9 mouse cellular contexts compared by ENCODE assay signal in the genomic region with DNA sequence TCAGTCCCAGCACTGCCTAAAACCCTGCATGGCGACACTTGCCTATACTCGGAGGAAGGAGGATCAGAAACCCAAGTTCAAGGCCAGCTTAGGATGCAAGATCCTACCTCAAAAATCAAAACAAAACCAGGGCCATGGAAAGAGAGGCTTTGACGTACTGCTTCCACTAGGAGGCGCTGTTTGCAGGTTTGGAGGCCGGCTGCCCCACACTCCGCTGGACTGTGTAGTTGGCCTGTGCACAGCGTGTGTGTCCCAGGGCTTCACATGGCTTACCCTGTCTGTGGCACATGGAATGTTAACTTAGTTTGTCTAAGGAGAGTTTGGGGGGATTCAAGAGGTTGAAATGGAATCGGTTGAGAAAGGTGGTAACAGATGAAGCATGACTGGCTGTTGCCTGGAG. TPM values are rescaled to one million over a fixed set of nuclear protein-coding genes. Genes with fewer than 3 reads are reported as not detected.
DNase-seq lines count a peak whose midpoint lies in the region; ATAC-seq and TF ChIP-seq lines count a peak whose summit lies in the region.
"Had no signal": no experiment of that assay in that cellular context is flagged by ENCODE, and none has a peak within 500 bp of the region (broad histone marks: within the 10 kb centered on the region; RNA-seq: fewer than 3 reads in every experiment).

No protein-coding gene starts in this region.

- intact Hi-C loops in heart, postnatal 36 days (cut with DNase I), result loop anchor here (2.0 kb wide), 1 partner anchor 30 kb away; no protein-coding TSS in a partner anchor

- no peaks in the 10 kb centered on the region for H3K9me3 ChIP-seq in midbrain, embryonic 11.5 days (ENCODE audit: control insufficient read depth, low read length)
- no peaks in the 10 kb centered on the region for H3K9me3 ChIP-seq in midbrain, embryonic 16.5 days (replicated peaks; ENCODE audit: control insufficient read depth, low read length, poor library complexity, severe bottlenecking)
- H3K9me3 ChIP-seq: hindbrain, embryonic 15.5 days had no signal

- H3K4me1 ChIP-seq in midbrain, embryonic 11.5 days (ENCODE audit: control insufficient read depth, insufficient read depth, low read length), result no peaks in the 10 kb centered on the region
- no peaks in the 10 kb centered on the region for H3K4me1 ChIP-seq in midbrain, embryonic 16.5 days (ENCODE audit: control insufficient read depth, insufficient read depth, low read length)
- no peaks in the 10 kb centered on the region for H3K4me1 ChIP-seq in liver, adult 2 months (ENCODE audit: control insufficient read depth, insufficient read depth, low read length)

- TF ChIP-seq POLR2A in liver, adult 2 months (IDR thresholded peaks at IDR 0.05; ENCODE audit: extremely low read depth, insufficient read depth, low read length), result no peak

- H3K79me2 ChIP-seq in liver, adult 2 months (ENCODE audit: control insufficient read depth, insufficient read depth, low read length), result no peaks in the 10 kb centered on the region

- 19% methylated on average over 8 of the region's 8 CpGs for WGBS in midbrain, embryonic 11.5 days
- 17% methylated on average over 8 of the region's 8 CpGs for WGBS in midbrain, embryonic 16.5 days
- WGBS in liver, adult 2 months, result 27% methylated on average over 8 of the region's 8 CpGs

- H3K27me3 ChIP-seq in midbrain, embryonic 11.5 days (ENCODE audit: control insufficient read depth, insufficient read depth, low read length), result no peaks in the 10 kb centered on the region
- H3K27me3 ChIP-seq in midbrain, embryonic 16.5 days (ENCODE audit: control insufficient read depth, insufficient read depth, low read depth, low read length), result no peaks in the 10 kb centered on the region
- H3K27me3 ChIP-seq in liver, adult 2 months (ENCODE audit: control insufficient read depth, insufficient read depth, low read length), result no peaks in the 10 kb centered on the region
- H3K27me3 ChIP-seq: hindbrain, embryonic 15.5 days had no signal

- peak; percentile 94 for DNase-seq in midbrain, embryonic 11.5 days (ENCODE audit: low spot score, missing footprints)
- DNase-seq in R1 (ENCODE audit: low read depth, low spot score), result peak; percentile 70
- DNase-seq in cerebellum, adult 9-11 months, result peak; percentile 27
- peak; percentile 62 to 73 for DNase-seq in heart, postnatal 36 days
- peak; percentile 28 for DNase-seq in liver, adult 2 months (ENCODE audit: extremely low read depth, low read depth, low spot score)
- peak; percentile 58 for DNase-seq in ovary, postnatal 14 days (ENCODE audit: low spot score)

- TF ChIP-seq CTCF in liver, adult 2 months (IDR thresholded peaks at IDR 0.05; ENCODE audit: low read depth, low read length), result peak; percentile 92

- no peak for ATAC-seq in midbrain, embryonic 11.5 days (ENCODE audit: low FRiP score)
- ATAC-seq in midbrain, embryonic 16.5 days, result no peak
- no peak for ATAC-seq in activated CD4-positive, CD25-positive, alpha-beta regulatory T cell, adult 4 months

- H3K4me2 ChIP-seq in midbrain, embryonic 11.5 days, result no peak overlapping the region
- no peak overlapping the region for H3K4me2 ChIP-seq in midbrain, embryonic 16.5 days (ENCODE audit: low read length)
- H3K4me2 ChIP-seq: hindbrain, embryonic 15.5 days had no signal

- no peak overlapping the region for H3K4me3 ChIP-seq in midbrain, embryonic 11.5 days (ENCODE audit: low read depth, low read length)
- H3K4me3 ChIP-seq in midbrain, embryonic 16.5 days (ENCODE audit: low read depth, low read length), result no peak overlapping the region
- no peak overlapping the region for H3K4me3 ChIP-seq in liver, adult 2 months (ENCODE audit: insufficient read depth, low read depth, low read length)
- H3K4me3 ChIP-seq: hindbrain, embryonic 15.5 days had no signal

- H3K27ac ChIP-seq in midbrain, embryonic 11.5 days (ENCODE audit: low read depth, low read length), result no peak overlapping the region
- no peak overlapping the region for H3K27ac ChIP-seq in midbrain, embryonic 16.5 days (ENCODE audit: low read length)
- H3K27ac ChIP-seq in liver, adult 2 months (replicated peaks; ENCODE audit: insufficient read depth, low read depth, low read length), result no peak overlapping the region
- H3K27ac ChIP-seq: hindbrain, embryonic 15.5 days had no signal

- no peaks in the 10 kb centered on the region for H3K36me3 ChIP-seq in midbrain, embryonic 11.5 days (ENCODE audit: control insufficient read depth, insufficient read depth, low read length)
- peaks cover 2% of the 10 kb centered on the region; the same call in 1 of the 2 replicates for H3K36me3 ChIP-seq in midbrain, embryonic 16.5 days (ENCODE audit: control insufficient read depth, insufficient read depth, low read length)
- H3K36me3 ChIP-seq in liver, adult 2 months (ENCODE audit: control insufficient read depth, insufficient read depth, low read length), result peaks cover 16% of the 10 kb centered on the region

- no peak overlapping the region for H3K9ac ChIP-seq in midbrain, embryonic 11.5 days (ENCODE audit: low read length)
- no peak overlapping the region for H3K9ac ChIP-seq in midbrain, embryonic 16.5 days (ENCODE audit: low read depth, low read length)
- no peak overlapping the region for H3K9ac ChIP-seq in liver, adult 2 months (ENCODE audit: low read depth, low read length)
- H3K9ac ChIP-seq: hindbrain, embryonic 15.5 days had no signal

RNA-seq across cellular contexts. Expression of a gene that starts 8.3 kb away (rescaled TPM):
- polyA plus RNA-seq in midbrain, embryonic 11.5 days (2014; fragmentation: Nextera tagmentation; extraction: Ambion mirVana), result 17.9 and 18.0 TPM in 2 replicates
- 22.9 and 23.8 TPM in 2 replicates for polyA plus RNA-seq in midbrain, embryonic 16.5 days (2015; fragmentation: Nextera tagmentation; extraction: Ambion mirVana)
- total RNA-seq in heart, postnatal 36 days (2021), result 1 to 10 TPM; 7.5 to 9.0 TPM
- 6.5 and 8.6 TPM in 2 replicates for total RNA-seq in liver, adult 2 months (2014; rRNA removed)
- 9.8 and 15.1 TPM in 2 replicates for polyA plus RNA-seq in liver, adult 2 months (2012; rRNA removed)
- 10 to 100 TPM; 35.4 to 48.2 TPM for polyA plus RNA-seq in activated CD4-positive, CD25-positive, alpha-beta regulatory T cell, adult 4 months (2017; shearing (Covaris generic))

RNA-seq across cellular contexts. Expression of a gene that starts 22.2 kb away (rescaled TPM):
- not detected in 2 replicates for polyA plus RNA-seq in midbrain, embryonic 11.5 days (2014; fragmentation: Nextera tagmentation; extraction: Ambion mirVana)
- polyA plus RNA-seq in midbrain, embryonic 16.5 days (2015; fragmentation: Nextera tagmentation; extraction: Ambion mirVana), result not detected in 2 replicates
- 1 to 10 TPM in 1 of 2 experiments, under 1 TPM in 1; 0.44 to 1.5 TPM for total RNA-seq in heart, postnatal 36 days (2021)
- total RNA-seq in liver, adult 2 months (2014; rRNA removed), result 0.18 and 0.87 TPM in 2 replicates
- 0.47 and 1.7 TPM in 2 replicates for polyA plus RNA-seq in liver, adult 2 months (2012; rRNA removed)
- 10 to 100 TPM in 1 of 2 experiments, not detected in 1; 10.8 TPM for polyA plus RNA-seq in activated CD4-positive, CD25-positive, alpha-beta regulatory T cell, adult 4 months (2017; shearing (Covaris generic))

RNA-seq across cellular contexts. Expression of a gene that starts 26.1 kb away (rescaled TPM):
- 0.29 and 0.38 TPM in 2 replicates for polyA plus RNA-seq in midbrain, embryonic 11.5 days (2014; fragmentation: Nextera tagmentation; extraction: Ambion mirVana)
- 0.39 and 0.71 TPM in 2 replicates for polyA plus RNA-seq in midbrain, embryonic 16.5 days (2015; fragmentation: Nextera tagmentation; extraction: Ambion mirVana)
- total RNA-seq in heart, postnatal 36 days (2021), result 1 to 10 TPM; 1.1 to 1.2 TPM
- 5.0 TPM in 1 of 2 replicates, not detected in the other for total RNA-seq in liver, adult 2 months (2014; rRNA removed)
- polyA plus RNA-seq in liver, adult 2 months (2012; rRNA removed), result 0.21 and 0.34 TPM in 2 replicates
- under 1 TPM in 1 of 2 experiments, not detected in 1; 0.18 TPM for polyA plus RNA-seq in activated CD4-positive, CD25-positive, alpha-beta regulatory T cell, adult 4 months (2017; shearing (Covaris generic))

RNA-seq across cellular contexts. Expression of a gene that starts 38.4 kb away (rescaled TPM):
- 38.1 and 44.6 TPM in 2 replicates for polyA plus RNA-seq in midbrain, embryonic 11.5 days (2014; fragmentation: Nextera tagmentation; extraction: Ambion mirVana)
- 76.8 and 79.6 TPM in 2 replicates for polyA plus RNA-seq in midbrain, embryonic 16.5 days (2015; fragmentation: Nextera tagmentation; extraction: Ambion mirVana)
- 10 to 100 TPM; 40.0 to 42.2 TPM for total RNA-seq in heart, postnatal 36 days (2021)
- total RNA-seq in liver, adult 2 months (2014; rRNA removed), result 4.6 and 7.7 TPM in 2 replicates
- polyA plus RNA-seq in liver, adult 2 months (2012; rRNA removed), result 36.2 and 43.1 TPM in 2 replicates
- polyA plus RNA-seq in activated CD4-positive, CD25-positive, alpha-beta regulatory T cell, adult 4 months (2017; shearing (Covaris generic)), result 10 to 100 TPM; 14.5 to 15.9 TPM

RNA-seq across cellular contexts. Expression of a gene that starts 40.3 kb away (rescaled TPM):
- 4.8 and 4.9 TPM in 2 replicates for polyA plus RNA-seq in midbrain, embryonic 11.5 days (2014; fragmentation: Nextera tagmentation; extraction: Ambion mirVana)
- polyA plus RNA-seq in midbrain, embryonic 16.5 days (2015; fragmentation: Nextera tagmentation; extraction: Ambion mirVana), result 2.1 TPM in 2 replicates
- total RNA-seq in heart, postnatal 36 days (2021), result 1 to 10 TPM; 3.9 to 4.6 TPM
- total RNA-seq in liver, adult 2 months (2014; rRNA removed), result 1.3 and 1.7 TPM in 2 replicates
- polyA plus RNA-seq in liver, adult 2 months (2012; rRNA removed), result 2.1 and 2.8 TPM in 2 replicates
- 1 to 10 TPM; 2.1 to 3.4 TPM for polyA plus RNA-seq in activated CD4-positive, CD25-positive, alpha-beta regulatory T cell, adult 4 months (2017; shearing (Covaris generic))

Comparison
In these comparisons a context has a peak if more than half of its experiments do, and no peak if none do; other contexts are left out.
1. DNase-seq: peak in every context shown above with its lines; median percentile 94 in midbrain, embryonic 11.5 days; 70 in R1; 68 in heart, postnatal 36 days; 58 in ovary, postnatal 14 days; 28 in liver, adult 2 months; 27 in cerebellum, adult 9-11 months.